Mouse (Mus musculus) CH12.LX (cell line): ENCODE results near the gene Tet3.

Source experiments
- CTCF ChIP-seq, 2 experiments: IDR thresholded peaks in 1 of 2; conservative IDR thresholded peaks in 1 of 2; 2 replicates each; pipeline ENCODE4 v1.5.1; 2011 to 2012; ENCODE audit warnings: low read depth in 2 of 2, low read length in 2 of 2, improper control_type of control experiment in 1 of 2, inconsistent platforms in 1 of 2, mild to moderate bottlenecking in 1 of 2, moderate library complexity in 1 of 2
- E2F4 ChIP-seq: IDR thresholded peaks from 2 replicates; pipeline ENCODE4 v1.6.1; 2011; ENCODE audit warnings: low read depth, low read length, improper control_type of control experiment; ENCODE audit not compliant: insufficient replicate concordance
- ETS1 ChIP-seq: conservative IDR thresholded peaks from 2 replicates; pipeline ENCODE4 v1.6.1; 2012; ENCODE audit warnings: low read depth, mild to moderate bottlenecking, inconsistent platforms, low read length, improper control_type of control experiment, moderate library complexity
- HCFC1 ChIP-seq: IDR thresholded peaks from 2 replicates; pipeline ENCODE4 v1.6.1; 2012; ENCODE audit warnings: low read depth, mild to moderate bottlenecking, inconsistent platforms, low read length, improper control_type of control experiment
- JUND ChIP-seq: conservative IDR thresholded peaks from 2 replicates; pipeline ENCODE4 v1.6.1; 2011; ENCODE audit warnings: low read depth, low read length, improper control_type of control experiment
- KAT2A ChIP-seq: IDR thresholded peaks from 2 replicates; pipeline ENCODE4 v1.6.1; 2012; ENCODE audit warnings: low read length, improper control_type of control experiment, inconsistent platforms; ENCODE audit not compliant: insufficient replicate concordance
- MAFK ChIP-seq: IDR thresholded peaks from 2 replicates; pipeline ENCODE4 v1.6.1; 2011; ENCODE audit warnings: low read length, improper control_type of control experiment; ENCODE audit not compliant: insufficient replicate concordance
- MAZ ChIP-seq: IDR thresholded peaks from 2 replicates; pipeline ENCODE4 v1.6.1; 2012; ENCODE audit warnings: low read depth, mild to moderate bottlenecking, inconsistent platforms, low read length, improper control_type of control experiment, moderate library complexity
- NELFE ChIP-seq: IDR thresholded peaks from 2 replicates; pipeline ENCODE4 v1.6.1; 2011; ENCODE audit warnings: low read depth, low read length, improper control_type of control experiment
- NRF1 ChIP-seq: IDR thresholded peaks from 2 replicates; pipeline ENCODE4 v1.6.1; 2014; ENCODE audit warnings: low read depth, mild to moderate bottlenecking, inconsistent platforms, low read length, improper control_type of control experiment, moderate library complexity
- POLR2A ChIP-seq: IDR thresholded peaks from 2 replicates; pipeline ENCODE4 v1.6.1; 2011; ENCODE audit warnings: low read depth, mild to moderate bottlenecking, improper control_type of control experiment, low read length
- TBP ChIP-seq: conservative IDR thresholded peaks from 2 replicates; pipeline ENCODE4 v1.6.1; 2011; ENCODE audit warnings: low read depth, low read length, improper control_type of control experiment
- ZC3H11A ChIP-seq: IDR thresholded peaks from 2 replicates; pipeline ENCODE4 v1.6.1; 2012; ENCODE audit warnings: low read depth, mild to moderate bottlenecking, inconsistent platforms, low read length, improper control_type of control experiment

- TF ChIP-seq MAFK, result no peak
- no peak for TF ChIP-seq MAZ
- no peak for TF ChIP-seq JUND
- no peak for TF ChIP-seq POLR2A
- no peak for TF ChIP-seq CTCF (conservative IDR thresholded peaks at IDR 0.05 in 1 of 2, IDR thresholded peaks at IDR 0.05 in 1 of 2; ENCODE audit: low read depth in 2 of 2, low read length in 2 of 2)
- no peak for TF ChIP-seq TBP
- TF ChIP-seq HCFC1, result no peak
- TF ChIP-seq NRF1, result no peak
- TF ChIP-seq NELFE, result no peak
- no peak for TF ChIP-seq KAT2A
- TF ChIP-seq ETS1, result no peak
- no peak for TF ChIP-seq E2F4
- no peak for TF ChIP-seq ZC3H11A
Observed at GRCm38 (mm10) chr6:83464011-83464410, 5.1 kb upstream of the Tet3 start.
